Mouse (Mus musculus) thymus, postnatal 36 days (tissue): ENCODE data around the gene Nos2.
"Not testable (repeated sequence)": the region's sequence is repeated elsewhere in the genome, so short reads cannot be mapped to it uniquely, and the experiment has no call there.

ENCODE experiments used
- DNase-seq, 2 experiments: peaks; one replicate each; pipeline ENCODE4 v3.0.0; 2022; ENCODE audit warnings: mixed read lengths in 2 of 2

Nos2 gene

GRCm38 (mm10) chr11:78990096-78990495, 69.5 kb downstream of the Nos2 start:
- no peak for DNase-seq

- DNase-seq: not testable (repeated sequence)
Observed at GRCm38 (mm10) chr11:78990875-78991543, 70.4 kb downstream of the Nos2 start.

DNA sequence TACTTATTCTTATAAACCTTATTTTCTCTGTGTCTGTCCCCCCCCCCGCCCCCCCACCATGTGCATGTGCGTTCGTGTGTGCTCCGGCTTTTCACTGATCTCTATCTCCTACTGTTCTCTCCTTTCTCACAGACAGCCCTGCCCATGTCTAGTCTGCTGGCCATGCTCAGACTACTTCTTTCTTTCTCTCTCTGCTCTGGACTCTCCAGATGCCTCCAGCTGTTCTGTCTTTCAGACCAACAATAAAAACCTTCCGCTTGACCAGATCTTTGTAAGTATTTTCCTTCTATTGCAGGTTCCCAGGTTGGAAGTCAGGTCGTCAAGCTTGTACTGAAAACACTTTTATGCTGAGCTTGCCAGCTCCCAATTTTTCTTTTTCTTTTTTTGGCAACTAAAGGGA, 78.5 kb downstream of the Nos2 start:
- DNase-seq: no peak

DNA sequence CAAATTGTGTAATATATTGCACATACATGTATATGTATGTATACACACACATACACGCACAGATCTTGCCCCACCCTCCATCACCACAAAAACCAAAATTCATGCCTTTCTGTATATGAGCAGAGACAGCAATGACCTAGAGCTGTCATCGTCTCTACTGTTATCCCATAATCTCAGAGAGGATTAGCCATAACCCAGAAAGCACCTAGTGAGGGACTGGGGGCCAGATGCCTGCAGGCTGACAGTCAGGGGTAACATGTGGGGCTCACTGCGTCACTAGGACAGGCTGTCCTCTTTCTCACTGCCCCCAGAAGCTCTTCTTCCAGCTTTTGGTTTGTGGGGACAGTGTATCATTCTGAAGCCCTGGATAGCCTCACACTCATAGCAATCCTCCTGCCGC, 81.3 kb downstream of the Nos2 start:
- DNase-seq: no peak

- peak in 1 of 2 experiments; percentile 28 for DNase-seq
Observed at GRCm38 (mm10) chr11:79002551-79002951, 82.0 kb downstream of the Nos2 start.

- DNase-seq: peak; percentile 57 to 81
Observed at GRCm38 (mm10) chr11:79003053-79003768, 82.6 kb downstream of the Nos2 start.

GRCm38 (mm10) chr11:79003769-79004638, 83.4 kb downstream of the Nos2 start:
- DNase-seq: peak in 1 of 2 experiments; percentile 43

DNA sequence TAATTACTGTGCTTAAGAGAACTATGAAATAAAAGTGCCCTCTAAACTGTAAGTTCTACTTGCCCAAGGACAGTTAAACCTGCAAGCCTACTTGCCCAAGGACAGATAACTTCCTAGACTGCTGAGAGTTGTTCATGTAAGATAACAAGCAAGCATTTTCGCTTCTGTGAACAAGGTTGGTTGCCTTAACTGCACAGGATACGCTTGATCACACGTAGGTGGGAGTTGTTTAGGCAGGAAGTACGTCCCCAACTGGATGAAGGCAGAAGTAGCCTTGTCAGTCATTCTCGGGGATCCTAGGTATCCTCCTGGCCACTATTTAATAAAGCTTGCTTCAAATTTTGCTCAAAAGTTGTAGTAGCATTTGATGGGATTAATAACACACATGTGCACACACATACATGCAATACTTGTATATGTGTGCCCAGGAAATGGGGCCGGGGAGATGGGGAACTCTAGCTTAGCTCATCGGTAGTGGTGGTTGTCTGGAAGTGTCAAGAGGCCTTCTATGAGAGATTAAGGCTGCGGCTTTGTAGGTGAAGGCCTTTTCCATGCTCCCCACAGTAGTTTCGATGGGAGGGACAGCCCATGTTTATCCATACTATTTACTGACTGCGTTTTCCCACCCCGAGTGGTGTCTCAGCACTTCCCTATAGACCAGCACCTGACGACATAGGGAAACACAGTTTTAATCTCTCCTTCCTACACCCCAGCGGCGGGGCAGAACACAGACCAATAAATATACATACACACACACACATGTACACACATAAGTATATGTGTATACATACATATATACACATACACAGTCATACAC, 85.2 kb downstream of the Nos2 start:
- DNase-seq: no peak

GRCm38 (mm10) chr11:79006417-79006816, 85.8 kb downstream of the Nos2 start:
- no peak for DNase-seq

DNA sequence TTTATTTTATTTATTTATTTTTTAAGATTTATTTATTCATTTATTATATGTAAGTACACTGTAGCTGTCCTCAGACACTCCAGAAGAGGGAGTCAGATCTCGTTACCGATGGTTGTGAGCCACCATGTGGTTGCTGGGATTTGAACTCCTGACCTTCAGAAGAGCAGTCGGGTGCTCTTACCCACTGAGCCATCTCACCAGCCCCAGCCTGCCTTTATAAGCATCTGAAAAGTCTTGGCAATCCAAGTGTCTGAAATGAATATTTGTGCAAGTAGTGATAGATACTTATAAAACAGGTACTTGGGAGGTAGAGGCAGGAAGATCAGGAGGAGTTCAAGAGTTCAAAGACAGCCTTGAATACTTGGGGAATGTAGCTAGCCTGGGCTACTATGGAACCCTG, 86.8 kb downstream of the Nos2 start:
- not testable (repeated sequence) for DNase-seq

GRCm38 (mm10) chr11:79008007-79008775, 87.6 kb downstream of the Nos2 start:
- peak; percentile 34 to 61 for DNase-seq

DNA sequence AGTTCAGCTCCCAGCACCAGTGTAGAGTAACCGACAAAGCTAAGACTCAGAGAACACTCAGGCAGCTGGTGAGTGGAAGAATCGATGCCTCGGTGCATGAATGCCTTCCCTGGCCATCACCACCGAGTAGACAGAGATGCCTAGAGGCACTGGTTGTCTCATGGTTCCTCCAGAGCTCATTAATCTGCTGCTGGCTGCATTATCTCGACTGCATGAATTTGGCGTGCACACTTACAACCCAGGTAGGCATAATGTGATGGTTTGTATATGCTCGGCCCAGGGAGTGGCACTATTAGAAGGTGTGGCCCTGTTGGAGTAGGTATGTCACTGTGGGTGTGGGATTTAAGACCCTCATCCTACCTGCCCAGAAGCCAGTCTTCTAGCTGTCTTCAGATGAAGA, 88.3 kb downstream of the Nos2 start:
- DNase-seq: no peak
